Mouse (Mus musculus) lung, postnatal 36 days (tissue): ENCODE data around the gene Tpd52l2.

Experiments used
- DNase-seq: peaks from one replicate; pipeline ENCODE4 v3.0.0; 2022; ENCODE audit warnings: mixed read lengths

The Tpd52l2 gene

GRCm38 (mm10) chr2:181496831-181497547, at the start of gene Tpd52l2:
Gene Tpd52l2 (plus strand): TSS chr2:181497142.
- peak; percentile 97 for DNase-seq

GRCm38 (mm10) chr2:181452181-181452580, 44.8 kb upstream of the Tpd52l2 start:
- no peak for DNase-seq

DNA sequence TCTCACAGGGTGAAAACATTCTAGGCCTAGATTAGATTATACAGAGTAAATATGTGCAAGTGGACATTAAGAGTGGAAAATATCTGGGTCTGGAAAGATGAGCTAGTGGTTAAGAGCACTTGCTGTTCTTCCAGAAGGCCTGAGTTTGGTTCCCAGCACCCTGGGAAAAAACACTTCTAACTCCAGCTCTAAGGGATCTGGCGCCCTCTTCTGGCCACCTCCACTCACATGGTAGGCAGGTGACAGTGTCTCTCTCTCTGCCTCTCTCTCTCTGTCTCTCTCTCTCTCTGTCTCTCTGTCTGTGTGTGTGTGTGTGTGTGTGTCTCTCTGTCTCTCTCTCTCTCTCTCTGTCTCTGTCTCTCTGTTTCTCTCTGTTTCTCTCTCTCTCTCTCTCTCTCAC, 43.7 kb upstream of the Tpd52l2 start:
- DNase-seq: no peak

DNA sequence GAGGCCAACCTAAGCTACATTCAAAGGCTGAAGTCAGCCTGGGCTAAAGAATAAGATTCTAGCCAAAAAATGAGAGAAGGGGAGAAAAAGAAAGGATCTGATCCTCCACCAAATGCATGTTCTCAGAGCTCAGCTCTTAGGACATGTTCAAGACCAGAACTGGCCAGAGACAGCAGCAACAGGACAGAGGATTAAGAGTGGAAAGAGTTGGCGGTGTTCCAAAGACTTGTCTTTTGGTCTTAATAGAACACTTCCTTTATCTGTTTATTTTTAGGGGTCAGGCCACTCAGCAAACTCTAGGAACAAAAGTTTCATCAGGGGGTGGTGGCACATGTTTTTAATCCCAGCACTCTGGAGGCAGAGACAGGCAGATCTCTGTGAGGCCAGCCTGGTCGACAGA, 41.0 kb upstream of the Tpd52l2 start:
- peak; percentile 69 for DNase-seq

DNA sequence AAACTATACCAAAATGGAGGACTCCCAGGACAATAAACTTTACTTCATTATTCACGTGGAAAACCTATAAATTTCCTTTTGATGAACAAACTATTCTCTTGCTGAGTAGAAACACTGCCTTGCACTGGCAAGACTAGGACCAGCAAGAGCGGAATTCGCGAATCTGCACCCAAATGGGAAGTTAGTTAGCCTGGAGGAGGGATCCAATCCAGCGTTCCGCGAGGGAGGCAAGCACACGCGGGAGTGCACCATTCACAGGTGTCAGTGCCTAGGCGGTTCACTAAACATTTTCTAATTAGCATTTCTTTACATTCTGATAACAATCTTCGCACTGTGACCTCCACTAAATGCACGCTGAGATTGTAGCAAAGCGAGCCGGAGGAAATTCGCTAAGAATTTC, 39.1 kb upstream of the Tpd52l2 start:
- DNase-seq: peak; percentile 24

GRCm38 (mm10) chr2:181458411-181459152, 38.4 kb upstream of the Tpd52l2 start:
- peak; percentile 44 for DNase-seq

GRCm38 (mm10) chr2:181459153-181459672, 37.7 kb upstream of the Tpd52l2 start, which contains the start of gene Zbtb46:
Gene Zbtb46 (minus strand): TSS chr2:181459426.
- DNase-seq: peak; percentile 87

DNA sequence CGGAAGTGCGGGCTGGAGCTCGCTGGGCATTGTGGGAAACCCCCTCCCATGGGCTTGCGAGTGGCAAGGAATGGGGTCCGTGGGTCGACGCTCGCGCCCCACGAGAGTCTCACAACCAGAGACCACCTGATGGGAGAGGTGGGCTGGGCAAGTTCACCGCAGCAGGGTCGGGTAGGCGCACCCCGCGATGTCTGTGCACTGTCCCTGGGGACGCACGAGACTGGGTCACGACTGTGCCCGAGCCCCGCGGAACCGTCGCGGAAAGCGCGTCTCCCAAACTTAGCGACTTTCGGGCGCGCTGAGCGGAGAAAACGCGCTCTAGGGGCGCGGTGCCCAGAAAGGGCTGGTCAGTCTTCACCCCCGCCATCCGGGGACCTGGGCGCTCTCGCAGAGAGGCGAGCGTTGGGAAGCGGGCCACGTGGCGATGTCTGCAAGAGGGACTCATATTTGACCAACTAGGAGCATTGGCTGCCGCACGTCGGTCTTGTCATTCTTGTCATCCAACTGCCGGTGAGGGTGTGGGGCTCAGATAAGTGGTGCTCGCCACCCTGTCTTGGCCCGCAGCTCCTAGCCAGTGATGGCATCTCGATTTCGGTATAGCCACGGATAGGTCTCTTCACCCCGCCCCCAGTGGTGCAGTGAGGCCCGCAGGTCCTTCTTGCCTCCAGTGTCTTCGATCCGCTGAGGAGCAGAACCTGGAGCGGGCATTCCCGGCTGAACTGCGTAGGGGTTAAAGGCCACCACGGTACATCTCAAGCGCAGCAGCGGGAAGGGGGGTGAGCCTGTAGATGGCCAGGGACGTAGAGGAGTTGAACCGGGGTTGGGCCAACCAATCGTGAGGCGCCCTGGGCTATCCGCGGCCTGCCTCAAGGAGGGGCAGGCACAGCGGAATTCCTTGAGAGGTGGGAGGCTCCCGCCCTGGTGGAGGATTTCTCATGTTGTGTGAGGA, 37.0 kb upstream of the Tpd52l2 start:
- DNase-seq: peak; percentile 77

DNA sequence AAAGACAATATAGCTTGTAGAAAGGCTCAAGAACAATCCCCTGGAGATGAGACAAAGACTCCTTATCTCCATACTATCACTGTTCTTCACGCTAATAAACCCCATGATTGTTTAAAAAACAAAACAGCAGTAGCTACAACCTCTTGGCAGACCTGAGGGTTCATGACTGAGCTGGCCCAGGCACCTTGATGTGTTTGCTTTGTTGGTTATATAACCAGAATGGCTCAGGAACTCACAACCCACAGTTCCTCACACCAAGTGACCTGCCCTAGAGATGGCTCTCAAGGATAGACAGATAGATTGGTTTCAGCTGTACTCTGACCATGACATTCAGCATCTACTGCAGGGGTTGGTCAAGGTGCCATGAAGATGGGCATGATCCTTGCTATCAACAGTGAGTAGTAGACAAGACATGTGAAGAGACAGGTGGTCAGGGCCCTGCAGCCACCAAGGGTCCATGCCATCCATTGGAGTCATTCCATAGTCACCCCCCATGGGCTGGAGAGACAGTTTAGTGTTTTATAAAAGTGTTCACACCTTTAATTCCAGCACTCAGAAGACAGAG, 35.3 kb upstream of the Tpd52l2 start:
- no peak for DNase-seq

DNA sequence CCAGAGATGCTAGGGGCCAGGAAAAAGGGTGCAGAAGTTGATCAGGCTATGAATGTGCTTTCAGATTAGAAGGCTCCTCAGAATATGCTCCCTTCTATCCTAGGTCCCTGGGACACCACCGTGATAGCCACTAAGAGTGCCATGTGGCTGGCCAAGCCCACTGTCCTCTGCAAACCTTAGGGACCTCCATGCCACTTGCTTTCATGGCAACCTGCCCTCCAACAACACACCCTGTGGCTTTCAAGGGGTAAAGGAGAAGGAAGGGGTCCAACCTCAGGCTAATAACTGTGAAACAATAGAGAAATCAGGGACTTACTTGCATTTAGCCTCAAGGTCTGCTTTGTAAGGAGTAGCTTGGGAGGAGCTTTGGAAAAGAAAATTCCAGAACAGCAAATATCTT, 34.3 kb upstream of the Tpd52l2 start:
- DNase-seq: no peak

DNA sequence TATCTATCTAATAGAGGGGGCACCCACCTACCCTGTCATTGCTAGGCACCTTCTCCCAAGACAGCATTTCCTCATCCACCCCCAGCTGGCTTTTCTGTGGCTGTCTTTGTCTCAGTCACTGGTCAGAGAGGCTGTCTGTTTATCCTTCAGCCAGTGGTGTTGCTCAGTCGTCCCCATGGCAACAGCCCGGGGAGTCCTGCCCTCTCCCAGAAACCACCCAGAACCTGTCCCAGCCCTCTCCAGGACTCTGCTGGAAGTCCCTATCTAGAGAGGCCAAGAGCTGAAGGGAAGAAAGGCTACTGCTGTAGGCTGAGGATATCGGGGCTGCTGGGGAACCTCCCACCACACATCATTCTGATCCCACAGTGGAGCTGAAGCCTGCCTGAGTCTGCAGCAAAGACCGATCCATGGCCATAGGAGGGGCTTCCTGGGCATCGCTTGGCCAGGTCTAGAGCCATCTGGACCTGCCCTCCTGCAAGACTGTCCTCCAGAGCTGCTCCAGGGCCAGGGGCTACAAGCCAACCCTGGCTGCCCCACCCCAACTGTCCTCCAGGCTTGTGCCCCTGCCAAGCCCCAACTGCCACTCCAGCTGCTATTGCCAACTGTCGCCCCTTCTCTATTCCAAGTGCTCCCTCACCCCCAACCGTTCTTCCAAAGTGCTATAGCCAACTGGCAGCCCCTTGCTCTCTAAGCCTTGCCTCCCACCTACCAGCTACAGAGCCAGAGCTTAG, 33.8 kb upstream of the Tpd52l2 start:
- peak; percentile 83 for DNase-seq

DNA sequence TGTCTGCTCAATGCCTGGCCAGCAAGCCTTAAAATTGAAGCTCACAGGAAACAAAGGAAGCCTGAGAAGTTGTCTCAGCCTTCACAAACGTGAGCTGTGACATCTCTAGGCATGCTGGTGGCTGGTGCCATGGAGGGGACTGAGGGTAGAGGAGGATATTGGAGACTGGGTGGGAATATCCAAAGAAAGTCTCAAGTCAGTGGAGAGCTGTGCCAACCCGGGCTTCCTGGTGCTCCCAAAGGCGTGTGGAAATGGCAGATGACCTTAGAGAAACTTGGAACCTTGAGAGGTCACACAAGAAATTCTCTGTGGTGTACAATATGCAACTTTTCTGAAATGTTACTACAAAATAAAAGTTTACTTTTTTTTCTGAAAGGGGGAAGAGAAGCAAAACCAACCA, 31.5 kb upstream of the Tpd52l2 start:
- DNase-seq: no peak

- peak; percentile 56 for DNase-seq
Measured at GRCm38 (mm10) chr2:181470285-181470684, 26.7 kb upstream of the Tpd52l2 start.

DNA sequence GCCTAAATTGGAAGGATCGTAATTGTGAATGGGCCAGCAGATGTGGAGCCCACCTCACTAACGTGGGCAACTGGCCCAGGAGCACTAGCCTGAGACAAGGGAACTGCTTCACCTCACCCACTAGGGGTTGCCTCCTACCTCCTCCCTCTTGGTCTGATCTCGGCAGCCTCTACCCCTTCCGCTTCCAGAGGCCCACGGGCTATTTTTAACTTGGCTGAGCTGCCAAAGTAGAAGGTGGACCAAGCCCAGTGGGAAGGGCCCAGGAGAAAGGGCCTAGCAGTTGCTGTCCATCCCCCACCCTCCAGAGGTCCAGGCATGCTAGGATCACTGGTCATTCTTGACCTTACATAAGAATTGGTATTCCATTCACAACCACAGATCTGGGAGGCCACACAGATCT, 25.7 kb upstream of the Tpd52l2 start:
- peak; percentile 77 for DNase-seq

GRCm38 (mm10) chr2:181472256-181472827, 24.6 kb upstream of the Tpd52l2 start:
- DNase-seq: peak; percentile 50

- DNase-seq: no peak
Measured at GRCm38 (mm10) chr2:181483120-181483519, 13.8 kb upstream of the Tpd52l2 start.

GRCm38 (mm10) chr2:181483562-181484318, 13.2 kb upstream of the Tpd52l2 start:
- DNase-seq: peak; percentile 74

DNA sequence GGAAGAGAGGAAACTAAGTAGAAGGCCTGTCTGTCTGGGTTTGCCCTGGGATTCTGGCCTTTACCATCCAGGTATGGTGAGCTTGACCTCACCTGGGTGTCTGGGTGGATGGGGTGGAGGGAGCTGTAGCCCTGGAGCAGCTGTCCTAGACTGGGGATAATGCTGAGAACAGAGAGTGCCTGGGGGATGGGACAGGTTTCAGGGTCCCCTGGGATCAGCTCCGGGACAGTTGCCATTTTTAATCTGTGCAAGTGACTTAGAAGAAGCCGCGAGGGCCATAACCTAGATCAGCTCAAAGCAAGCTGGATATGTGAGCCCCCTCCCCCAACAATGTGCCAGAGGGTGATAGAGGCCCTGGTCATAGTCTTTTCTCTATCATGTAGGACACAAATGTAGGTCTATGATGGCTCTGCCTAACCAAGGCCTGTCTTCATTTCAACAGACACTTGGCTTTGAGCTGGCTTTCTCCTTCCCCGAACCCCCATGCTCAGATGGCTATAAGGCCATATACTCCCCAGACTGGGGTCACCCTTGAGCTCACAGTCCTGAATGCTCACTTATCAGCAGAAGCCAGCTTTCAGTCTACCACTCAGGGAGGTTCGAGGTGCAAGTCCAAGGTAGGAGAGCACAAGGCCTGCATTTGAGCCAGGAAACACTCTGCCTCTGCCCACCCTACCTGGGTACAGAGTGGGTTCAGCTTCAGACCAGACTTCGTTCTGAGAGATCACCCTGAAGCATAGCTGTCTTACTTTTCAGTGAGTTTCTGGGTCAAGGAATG, 12.3 kb upstream of the Tpd52l2 start:
- no peak for DNase-seq

DNA sequence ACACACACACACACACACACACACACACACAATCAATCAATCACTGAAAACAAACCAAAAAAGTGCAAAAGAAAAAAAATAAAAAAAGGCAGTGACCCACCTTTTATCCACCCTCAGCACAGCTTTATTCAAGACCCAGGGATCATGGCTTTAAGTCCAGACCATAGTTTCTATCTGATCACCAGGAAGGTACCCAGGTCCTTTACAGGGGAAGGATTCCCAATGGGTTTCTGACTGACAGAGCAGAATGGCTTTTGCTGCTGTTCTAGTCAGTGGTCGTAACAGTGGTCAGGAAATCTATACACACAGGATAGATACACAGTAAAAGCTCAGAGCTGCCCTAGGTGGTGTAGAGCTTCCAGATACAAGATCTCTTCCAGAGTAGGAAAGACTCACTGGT, 11.2 kb upstream of the Tpd52l2 start:
- no peak for DNase-seq
